Mouse (Mus musculus) testis, adult 2 months (tissue): ENCODE measurements at regions not wholly inside any gene's neighbourhood (a gene's known extent, or its start where the extent isn't known, plus 50 kb on each side); places are given as distances from the start of the nearest gene placed in this dataset.

Experiments
- CTCF ChIP-seq: fragments of 200-500 bp; IDR thresholded peaks from 2 replicates; pipeline ENCODE4 v1.5.1; 2012; ENCODE audit warnings: low read depth, mild to moderate bottlenecking, inconsistent platforms, low read length, moderate library complexity; ENCODE audit not compliant: control insufficient read depth, insufficient read depth, insufficient replicate concordance
- POLR2A ChIP-seq: fragments of 200-500 bp; IDR thresholded peaks from 2 replicates; pipeline ENCODE4 v1.6.1; 2012; ENCODE audit warnings: low read depth, mild to moderate bottlenecking, inconsistent platforms, low read length, moderate library complexity; ENCODE audit not compliant: control insufficient read depth

DNA sequence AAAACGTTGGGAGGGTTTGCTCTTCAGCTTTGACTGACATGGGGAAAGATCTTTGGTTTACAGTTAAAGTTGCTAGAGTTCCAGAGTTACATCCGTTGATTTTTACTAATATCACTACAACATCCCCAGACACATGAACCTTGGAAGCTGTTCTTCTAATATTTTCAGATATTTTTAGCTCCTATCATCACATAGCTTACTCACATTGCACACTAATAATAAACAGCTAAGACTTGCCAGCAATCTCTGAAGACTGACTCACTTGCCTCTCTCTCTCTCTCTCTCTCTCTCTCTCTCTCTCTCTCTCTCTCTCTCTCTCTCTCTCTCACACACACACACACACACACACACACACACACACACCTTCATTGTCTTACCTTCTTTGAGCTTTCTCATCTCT is 654.0 kb upstream of the Pou3f3 start:
- no peak for TF ChIP-seq CTCF
- TF ChIP-seq POLR2A: no peak
